Mouse (Mus musculus): ENCODE measurements at regions not wholly inside any gene's neighbourhood (a gene's known extent, or its start where the extent isn't known, plus 50 kb on each side); places are given as distances from the start of the nearest gene placed in this dataset.

GRCm38 (mm10) chr3:121600841-121601240 lies 68.6 kb upstream of the Slc44a3 start:
- Histone ChIP-seq H3K4me3 (no peak overlapping the region), H3K9me3 (replicated peaks) (no peaks in the 10 kb centered on the region), H3K9ac (no peak overlapping the region), H3K27ac (ENCODE audit: poor library complexity, severe bottlenecking) (no peak overlapping the region), H3K36me3 (no peaks in the 10 kb centered on the region), H3K27me3 (replicated peaks) (no peaks in the 10 kb centered on the region), H3K4me1 (replicated peaks) (0 out of 2 replicates have a peak, but pooled peaks cover 7% of the 10 kb centered on the region), H3K4me2 (no peak overlapping the region)
- ATAC-seq (ENCODE audit: insufficient number of reproducible peaks, low FRiP score) = no peak
- 64% methylated on average over 10 of the region's 10 CpGs for WGBS

- no peaks in the 10 kb centered on the region for H3K9me3 ChIP-seq (replicated peaks)
- H3K9ac ChIP-seq = no peak overlapping the region
- H3K4me3 ChIP-seq = no peak overlapping the region
- no peak for ATAC-seq (ENCODE audit: insufficient number of reproducible peaks, low FRiP score)
- 0 out of 2 replicates have a peak, but pooled peaks cover 7% of the 10 kb centered on the region for H3K4me1 ChIP-seq (replicated peaks)
- WGBS = 81% methylated on average over 4 of the region's 4 CpGs
- H3K4me2 ChIP-seq = no peak overlapping the region
- no peaks in the 10 kb centered on the region for H3K27me3 ChIP-seq (replicated peaks)
- no peak overlapping the region for H3K27ac ChIP-seq (ENCODE audit: poor library complexity, severe bottlenecking)
- H3K36me3 ChIP-seq = no peaks in the 10 kb centered on the region
Measured at GRCm38 (mm10) chr3:121600388-121600787, 68.2 kb upstream of the Slc44a3 start.

GRCm38 (mm10) chr3:121597988-121598387 lies 65.8 kb upstream of the Slc44a3 start:
- no peaks in the 10 kb centered on the region for H3K27me3 ChIP-seq (replicated peaks)
- no peaks in the 10 kb centered on the region for H3K9me3 ChIP-seq (replicated peaks)
- H3K9ac ChIP-seq = no peak overlapping the region
- WGBS = 68% methylated on average over 4 of the region's 4 CpGs
- H3K27ac ChIP-seq (ENCODE audit: poor library complexity, severe bottlenecking) = no peak overlapping the region
- H3K4me2 ChIP-seq = no peak overlapping the region
- H3K4me3 ChIP-seq = no peak overlapping the region
- no peak for ATAC-seq (ENCODE audit: insufficient number of reproducible peaks, low FRiP score)
- H3K4me1 ChIP-seq (replicated peaks) = peaks cover 31% of the 10 kb centered on the region
- no peaks in the 10 kb centered on the region for H3K36me3 ChIP-seq

GRCm38 (mm10) chr3:121597203-121597602 lies 65.0 kb upstream of the Slc44a3 start:
- H3K4me3 ChIP-seq = no peak overlapping the region
- no peak for ATAC-seq (ENCODE audit: insufficient number of reproducible peaks, low FRiP score)
- no peak overlapping the region for H3K9ac ChIP-seq
- H3K27ac ChIP-seq (ENCODE audit: poor library complexity, severe bottlenecking) = no peak overlapping the region
- no peaks in the 10 kb centered on the region for H3K9me3 ChIP-seq (replicated peaks)
- 77% methylated on average over 5 of the region's 5 CpGs for WGBS
- no peak overlapping the region for H3K4me2 ChIP-seq
- peaks cover 29% of the 10 kb centered on the region for H3K4me1 ChIP-seq (replicated peaks)
- H3K36me3 ChIP-seq = no peaks in the 10 kb centered on the region
- H3K27me3 ChIP-seq (replicated peaks) = no peaks in the 10 kb centered on the region

GRCm38 (mm10) chr3:121594580-121594979 lies 62.4 kb upstream of the Slc44a3 start:
- ATAC-seq (ENCODE audit: insufficient number of reproducible peaks, low FRiP score) = no peak
- no peak overlapping the region for H3K9ac ChIP-seq
- H3K27ac ChIP-seq (ENCODE audit: poor library complexity, severe bottlenecking) = no peak overlapping the region
- H3K27me3 ChIP-seq (replicated peaks) = no peaks in the 10 kb centered on the region
- H3K9me3 ChIP-seq (replicated peaks) = peaks cover 4% of the 10 kb centered on the region
- H3K4me2 ChIP-seq = no peak overlapping the region
- H3K4me1 ChIP-seq (replicated peaks) = peaks cover 28% of the 10 kb centered on the region
- WGBS = 42% methylated on average over 4 of the region's 4 CpGs
- H3K4me3 ChIP-seq = no peak overlapping the region
- H3K36me3 ChIP-seq = no peaks in the 10 kb centered on the region

- Histone ChIP-seq H3K27ac (ENCODE audit: poor library complexity, severe bottlenecking) (no peak overlapping the region), H3K4me2 (no peak overlapping the region), H3K9ac (no peak overlapping the region; the same call in 1 of the 2 replicates), H3K4me1 (replicated peaks) (peaks cover 37% of the 10 kb centered on the region), H3K27me3 (replicated peaks) (no peaks in the 10 kb centered on the region), H3K36me3 (no peaks in the 10 kb centered on the region), H3K4me3 (no peak overlapping the region), H3K9me3 (replicated peaks) (peaks cover 4% of the 10 kb centered on the region)
- no peak for ATAC-seq (ENCODE audit: insufficient number of reproducible peaks, low FRiP score)
- 38% methylated on average over 8 of the region's 8 CpGs for WGBS
Measured at GRCm38 (mm10) chr3:121593598-121594117, 61.5 kb upstream of the Slc44a3 start.

GRCm38 (mm10) chr3:121593143-121593542 lies 60.9 kb upstream of the Slc44a3 start:
- H3K9ac ChIP-seq = no peak overlapping the region
- no peaks in the 10 kb centered on the region for H3K36me3 ChIP-seq
- H3K27me3 ChIP-seq (replicated peaks) = no peaks in the 10 kb centered on the region
- peaks cover 4% of the 10 kb centered on the region for H3K9me3 ChIP-seq (replicated peaks)
- H3K4me1 ChIP-seq (replicated peaks) = peaks cover 40% of the 10 kb centered on the region
- H3K4me3 ChIP-seq = no peak overlapping the region
- WGBS = 43% methylated on average over 4 of the region's 4 CpGs
- H3K4me2 ChIP-seq = no peak overlapping the region
- no peak overlapping the region for H3K27ac ChIP-seq (ENCODE audit: poor library complexity, severe bottlenecking)
- ATAC-seq (ENCODE audit: insufficient number of reproducible peaks, low FRiP score) = no peak

GRCm38 (mm10) chr3:121589494-121589885 lies 57.3 kb upstream of the Slc44a3 start:
- 81% methylated on average over 9 of the region's 9 CpGs for WGBS
- no peak for ATAC-seq (ENCODE audit: insufficient number of reproducible peaks, low FRiP score)
- H3K4me2 ChIP-seq = no peak overlapping the region
- H3K4me3 ChIP-seq = no peak overlapping the region
- no peak overlapping the region for H3K9ac ChIP-seq
- no peak overlapping the region for H3K27ac ChIP-seq (ENCODE audit: poor library complexity, severe bottlenecking)
- H3K9me3 ChIP-seq (replicated peaks) = peaks cover 4% of the 10 kb centered on the region
- H3K27me3 ChIP-seq (replicated peaks) = no peaks in the 10 kb centered on the region
- H3K36me3 ChIP-seq = no peaks in the 10 kb centered on the region
- H3K4me1 ChIP-seq (replicated peaks) = peaks cover 31% of the 10 kb centered on the region

- peaks cover 4% of the 10 kb centered on the region for H3K9me3 ChIP-seq (replicated peaks)
- H3K4me2 ChIP-seq = no peak overlapping the region
- no peaks in the 10 kb centered on the region for H3K27me3 ChIP-seq (replicated peaks)
- H3K9ac ChIP-seq = no peak overlapping the region
- WGBS = 36% methylated on average over 14 of the region's 14 CpGs
- peaks cover 31% of the 10 kb centered on the region for H3K4me1 ChIP-seq (replicated peaks)
- peak; percentile 73 for ATAC-seq (ENCODE audit: insufficient number of reproducible peaks, low FRiP score)
- H3K4me3 ChIP-seq = no peak overlapping the region
- no peaks in the 10 kb centered on the region for H3K36me3 ChIP-seq
- H3K27ac ChIP-seq (ENCODE audit: poor library complexity, severe bottlenecking) = no peak overlapping the region
Measured at GRCm38 (mm10) chr3:121588737-121589493, 56.7 kb upstream of the Slc44a3 start.

GRCm38 (mm10) chr3:121585306-121585705 lies 53.1 kb upstream of the Slc44a3 start:
- ATAC-seq (ENCODE audit: insufficient number of reproducible peaks, low FRiP score) = no peak
- Histone ChIP-seq H3K9me3 (replicated peaks) (no peaks in the 10 kb centered on the region), H3K4me3 (no peak overlapping the region), H3K4me2 (no peak overlapping the region), H3K9ac (no peak overlapping the region), H3K27ac (ENCODE audit: poor library complexity, severe bottlenecking) (no peak overlapping the region), H3K4me1 (replicated peaks) (peaks cover 29% of the 10 kb centered on the region), H3K36me3 (no peaks in the 10 kb centered on the region), H3K27me3 (replicated peaks) (no peaks in the 10 kb centered on the region)
- 92% methylated on average over 5 of the region's 5 CpGs for whole genome bisulfite sequencing

GRCm38 (mm10) chr3:121584736-121585151 lies 52.5 kb upstream of the Slc44a3 start:
- H3K9me3 ChIP-seq (replicated peaks) = no peaks in the 10 kb centered on the region
- no peaks in the 10 kb centered on the region for H3K27me3 ChIP-seq (replicated peaks)
- no peak overlapping the region for H3K4me3 ChIP-seq
- WGBS = 77% methylated on average over 5 of the region's 5 CpGs
- ATAC-seq (ENCODE audit: insufficient number of reproducible peaks, low FRiP score) = no peak
- no peaks in the 10 kb centered on the region for H3K36me3 ChIP-seq
- peaks cover 29% of the 10 kb centered on the region for H3K4me1 ChIP-seq (replicated peaks)
- H3K4me2 ChIP-seq = no peak overlapping the region
- H3K27ac ChIP-seq (ENCODE audit: poor library complexity, severe bottlenecking) = no peak overlapping the region
- no peak overlapping the region for H3K9ac ChIP-seq

- Histone ChIP-seq H3K9me3 (replicated peaks) (no peaks in the 10 kb centered on the region), H3K27ac (ENCODE audit: poor library complexity, severe bottlenecking) (no peak overlapping the region), H3K27me3 (replicated peaks) (no peaks in the 10 kb centered on the region), H3K9ac (no peak overlapping the region), H3K36me3 (no peaks in the 10 kb centered on the region), H3K4me3 (no peak overlapping the region), H3K4me2 (no peak overlapping the region), H3K4me1 (replicated peaks) (peaks cover 27% of the 10 kb centered on the region)
- ATAC-seq (ENCODE audit: insufficient number of reproducible peaks, low FRiP score) = no peak
Measured at GRCm38 (mm10) chr3:121584317-121584716, 52.1 kb upstream of the Slc44a3 start.
